Mouse (Mus musculus) lung, adult 2 months (tissue): ENCODE measurements at regions not wholly inside any gene's neighbourhood (a gene's known extent, or its start where the extent isn't known, plus 50 kb on each side); places are given as distances from the start of the nearest gene placed in this dataset.

ENCODE experiments used
- CTCF ChIP-seq: fragments of 200-500 bp; IDR thresholded peaks from 2 replicates; pipeline ENCODE4 v1.5.1; 2011; ENCODE audit warnings: mild to moderate bottlenecking, low read length, control low read depth; ENCODE audit not compliant: insufficient read depth
- POLR2A ChIP-seq: fragments of 200-500 bp; IDR thresholded peaks from 2 replicates; pipeline ENCODE4 v1.6.1; 2011; ENCODE audit warnings: low read depth, mild to moderate bottlenecking, control low read depth, low read length, borderline replicate concordance; ENCODE audit errors: extremely low read depth

GRCm38 (mm10) chr3:149290228-149290627 lies 299.9 kb upstream of the Adgrl2 start:
- no peak for TF ChIP-seq CTCF
- TF ChIP-seq POLR2A: no peak
